Mouse (Mus musculus): Measurements from ENCODE around the gene Col6a4. TPM values are rescaled to one million over a fixed set of nuclear protein-coding genes. Genes with fewer than 3 reads are reported as not detected.
A peak's percentile ranks its signal among the peaks of the same experiment; 100 is the strongest.

Col6a4 gene
- polyA plus RNA-seq, 1 experiment from 2014 or later = not detected

DNA sequence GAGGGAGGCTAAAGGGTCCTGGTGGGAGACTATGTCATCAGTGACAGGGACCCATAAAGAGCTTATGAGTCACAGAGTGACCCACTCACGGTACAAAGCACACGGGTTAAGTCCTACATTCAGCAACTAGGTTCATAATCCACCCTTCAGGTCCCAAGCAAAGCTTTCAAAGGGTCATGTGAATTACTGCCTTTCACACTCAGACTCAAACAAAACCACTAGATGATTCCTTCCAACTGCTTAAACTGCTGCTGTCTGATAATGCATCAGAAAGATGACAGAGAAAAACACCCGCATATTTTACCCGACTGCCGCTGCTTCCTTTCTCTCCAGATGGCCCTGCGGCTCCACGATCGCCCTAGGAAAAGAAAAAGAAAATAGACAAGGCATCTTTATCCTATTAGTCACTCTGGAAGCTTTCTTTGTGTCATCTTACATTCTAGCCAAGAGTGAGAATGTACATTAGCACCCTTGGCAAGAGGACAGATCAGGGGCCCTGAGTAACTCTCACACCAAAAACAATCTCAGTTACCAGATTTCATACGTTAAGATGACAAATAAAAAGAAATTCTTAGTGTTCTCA, 52.6 kb downstream of the Col6a4 start:
- WGBS = 94% methylated on average over 9 of the region's 9 CpGs
- Histone ChIP-seq H3K9me3 (ENCODE audit: control insufficient read depth, low read length) (no peaks in the 10 kb centered on the region), H3K36me3 (ENCODE audit: control insufficient read depth, insufficient read depth, low read length) (no peaks in the 10 kb centered on the region), H3K4me2 (ENCODE audit: low read depth, severe bottlenecking) (no peak overlapping the region), H3K4me3 (ENCODE audit: low read depth, low read length) (no peak overlapping the region), H3K27me3 (ENCODE audit: control insufficient read depth, insufficient read depth, low read length) (no peaks in the 10 kb centered on the region), H3K9ac (ENCODE audit: low read length) (no peak overlapping the region), H3K4me1 (ENCODE audit: control insufficient read depth, insufficient read depth, low read length) (no peaks in the 10 kb centered on the region), H3K27ac (replicated peaks; ENCODE audit: low read depth, low read length) (no peak overlapping the region)
- ATAC-seq (ENCODE audit: insufficient number of reproducible peaks, low FRiP score, low TSS enrichment, low read depth) (no peak), DNase-seq (ENCODE audit: low spot score) (no peak)

DNA sequence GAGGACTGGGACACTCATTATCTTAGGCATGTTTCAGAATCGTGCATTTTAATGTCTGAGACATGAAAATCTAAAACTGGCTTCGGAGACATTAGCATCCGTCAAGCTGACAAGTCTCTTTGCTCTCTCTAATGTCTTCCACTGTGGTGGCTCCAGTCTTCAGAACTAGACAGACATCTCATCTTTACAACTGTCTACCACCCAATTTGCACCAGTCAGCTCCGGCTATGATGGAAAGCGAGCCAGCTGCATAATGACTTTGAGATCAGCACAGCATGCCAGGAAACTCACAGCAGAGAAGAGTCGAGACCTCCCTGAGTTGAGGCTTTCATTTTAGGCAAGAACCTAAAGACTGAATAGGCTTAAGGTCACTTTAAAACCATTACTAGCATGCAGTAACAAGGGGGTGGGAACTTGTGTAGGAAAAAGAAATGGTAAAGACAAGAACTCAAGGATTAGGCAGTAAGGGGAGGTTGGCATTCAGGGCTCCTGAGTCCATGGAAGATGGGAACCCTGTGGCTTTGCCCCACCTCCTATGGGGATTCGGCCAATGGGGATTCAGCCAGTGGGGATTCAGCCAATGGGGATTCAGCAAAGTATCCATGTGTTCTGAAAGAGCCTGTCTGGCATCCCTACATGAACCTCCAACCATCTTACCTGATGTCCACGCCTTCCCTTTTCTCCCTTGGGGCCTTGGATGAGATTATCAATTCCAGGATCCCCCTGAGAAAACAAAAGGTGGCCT, 56.5 kb downstream of the Col6a4 start:
- Histone ChIP-seq H3K4me3 (ENCODE audit: low read depth, low read length) (no peak overlapping the region), H3K9ac (ENCODE audit: low read length) (no peak overlapping the region), H3K9me3 (ENCODE audit: control insufficient read depth, low read length) (no peaks in the 10 kb centered on the region), H3K4me1 (ENCODE audit: control insufficient read depth, insufficient read depth, low read length) (no peaks in the 10 kb centered on the region), H3K27ac (replicated peaks; ENCODE audit: low read depth, low read length) (no peak overlapping the region), H3K4me2 (ENCODE audit: low read depth, severe bottlenecking) (no peak overlapping the region), H3K27me3 (ENCODE audit: control insufficient read depth, insufficient read depth, low read length) (no peaks in the 10 kb centered on the region), H3K36me3 (ENCODE audit: control insufficient read depth, insufficient read depth, low read length) (no peaks in the 10 kb centered on the region)
- WGBS = 82% methylated on average over 8 of the region's 8 CpGs
- ATAC-seq (ENCODE audit: insufficient number of reproducible peaks, low FRiP score, low TSS enrichment, low read depth) (no peak), DNase-seq (ENCODE audit: low spot score) (no peak)

DNA sequence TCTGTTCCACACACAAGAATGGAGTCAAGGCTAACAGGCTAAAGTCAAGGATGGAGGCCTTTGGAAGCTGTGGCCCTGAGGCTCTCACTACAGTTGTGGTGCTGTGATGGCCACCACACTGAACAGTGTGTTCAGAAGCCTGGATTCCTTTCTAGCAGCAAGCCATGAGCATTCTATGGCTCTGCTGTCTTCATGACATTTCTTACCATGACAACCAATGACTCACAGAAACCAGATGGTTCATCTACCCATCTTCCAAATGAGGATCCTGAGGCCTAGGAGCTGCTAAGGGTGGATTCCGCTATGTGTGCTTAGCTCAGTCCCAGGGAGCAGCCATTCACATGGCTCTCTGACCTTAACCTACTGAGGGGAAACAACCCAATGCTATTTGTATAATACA, 57.3 kb downstream of the Col6a4 start:
- H3K36me3 ChIP-seq (ENCODE audit: control insufficient read depth, insufficient read depth, low read length) = no peaks in the 10 kb centered on the region
- no peak overlapping the region for H3K4me3 ChIP-seq (ENCODE audit: low read depth, low read length)
- H3K9me3 ChIP-seq (ENCODE audit: control insufficient read depth, low read length) = no peaks in the 10 kb centered on the region
- no peaks in the 10 kb centered on the region for H3K27me3 ChIP-seq (ENCODE audit: control insufficient read depth, insufficient read depth, low read length)
- ATAC-seq (ENCODE audit: insufficient number of reproducible peaks, low FRiP score, low TSS enrichment, low read depth) (no peak), DNase-seq (ENCODE audit: low spot score) (no peak)
- H3K4me2 ChIP-seq (ENCODE audit: low read depth, severe bottlenecking) = no peak overlapping the region
- WGBS = 74% methylated on average over 1 of the region's 1 CpGs
- no peak overlapping the region for H3K9ac ChIP-seq (ENCODE audit: low read length)
- no peak overlapping the region for H3K27ac ChIP-seq (replicated peaks; ENCODE audit: low read depth, low read length)
- no peaks in the 10 kb centered on the region for H3K4me1 ChIP-seq (ENCODE audit: control insufficient read depth, insufficient read depth, low read length)

DNA sequence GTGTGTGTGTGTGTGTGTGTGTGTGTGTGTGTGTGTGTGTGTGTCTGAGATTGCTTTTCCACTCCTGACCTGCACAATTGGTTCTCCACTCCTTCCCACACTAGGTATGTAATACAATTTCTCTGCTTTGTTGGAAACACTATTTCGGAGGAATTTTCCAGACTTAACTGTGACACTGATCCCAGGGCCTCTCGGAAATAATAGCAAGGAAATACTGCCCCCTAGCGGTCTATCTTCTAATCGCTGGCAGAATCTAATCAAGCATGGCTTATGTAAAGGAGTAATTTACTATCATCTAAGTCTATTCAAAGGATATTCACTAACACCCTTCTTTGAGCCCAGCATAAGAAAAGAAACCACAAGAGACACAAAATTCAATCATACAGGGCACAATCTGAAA, 57.7 kb downstream of the Col6a4 start:
- Histone ChIP-seq H3K4me2 (ENCODE audit: low read depth, severe bottlenecking) (no peak overlapping the region), H3K9ac (ENCODE audit: low read length) (no peak overlapping the region), H3K36me3 (ENCODE audit: control insufficient read depth, insufficient read depth, low read length) (no peaks in the 10 kb centered on the region), H3K4me1 (ENCODE audit: control insufficient read depth, insufficient read depth, low read length) (no peaks in the 10 kb centered on the region), H3K9me3 (ENCODE audit: control insufficient read depth, low read length) (no peaks in the 10 kb centered on the region), H3K4me3 (ENCODE audit: low read depth, low read length) (no peak overlapping the region), H3K27me3 (ENCODE audit: control insufficient read depth, insufficient read depth, low read length) (no peaks in the 10 kb centered on the region), H3K27ac (replicated peaks; ENCODE audit: low read depth, low read length) (no peak overlapping the region)
- 11% methylated on average over 4 of the region's 4 CpGs for WGBS
- ATAC-seq (ENCODE audit: insufficient number of reproducible peaks, low FRiP score, low TSS enrichment, low read depth) = no peak
- DNase-seq (ENCODE audit: low spot score) = peak; percentile 75

DNA sequence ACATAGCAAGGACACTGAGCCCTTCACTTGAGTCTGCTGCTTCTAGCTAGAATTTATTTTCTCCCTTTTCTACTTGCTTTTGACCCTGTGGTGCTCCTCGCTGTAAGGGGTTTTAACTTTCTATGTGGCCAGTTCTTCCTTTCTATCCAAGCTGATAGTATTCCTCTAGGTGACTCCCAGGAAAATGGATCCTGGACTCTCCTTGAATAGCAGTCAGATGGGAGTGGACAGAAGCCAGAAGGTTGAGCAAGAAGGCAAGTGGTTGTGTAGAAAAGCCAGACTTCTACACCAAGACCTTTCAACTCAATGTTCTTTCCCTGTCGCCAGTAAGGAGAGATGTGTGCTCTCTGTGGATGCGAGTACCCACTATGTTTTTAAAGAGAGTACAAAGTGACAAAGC, 80.9 kb downstream of the Col6a4 start:
- H3K36me3 ChIP-seq (ENCODE audit: control insufficient read depth, insufficient read depth, low read length) = no peaks in the 10 kb centered on the region
- ATAC-seq (ENCODE audit: insufficient number of reproducible peaks, low FRiP score, low TSS enrichment, low read depth) (no peak), DNase-seq (ENCODE audit: low spot score) (no peak)
- H3K27ac ChIP-seq (replicated peaks; ENCODE audit: low read depth, low read length) = no peak overlapping the region
- H3K9me3 ChIP-seq (ENCODE audit: control insufficient read depth, low read length) = no peaks in the 10 kb centered on the region
- H3K4me3 ChIP-seq (ENCODE audit: low read depth, low read length) = no peak overlapping the region
- H3K4me2 ChIP-seq (ENCODE audit: low read depth, severe bottlenecking) = no peak overlapping the region
- H3K9ac ChIP-seq (ENCODE audit: low read length) = no peak overlapping the region
- H3K27me3 ChIP-seq (ENCODE audit: control insufficient read depth, insufficient read depth, low read length) = no peaks in the 10 kb centered on the region
- no peaks in the 10 kb centered on the region for H3K4me1 ChIP-seq (ENCODE audit: control insufficient read depth, insufficient read depth, low read length)
- WGBS = 90% methylated on average over 3 of the region's 3 CpGs

DNA sequence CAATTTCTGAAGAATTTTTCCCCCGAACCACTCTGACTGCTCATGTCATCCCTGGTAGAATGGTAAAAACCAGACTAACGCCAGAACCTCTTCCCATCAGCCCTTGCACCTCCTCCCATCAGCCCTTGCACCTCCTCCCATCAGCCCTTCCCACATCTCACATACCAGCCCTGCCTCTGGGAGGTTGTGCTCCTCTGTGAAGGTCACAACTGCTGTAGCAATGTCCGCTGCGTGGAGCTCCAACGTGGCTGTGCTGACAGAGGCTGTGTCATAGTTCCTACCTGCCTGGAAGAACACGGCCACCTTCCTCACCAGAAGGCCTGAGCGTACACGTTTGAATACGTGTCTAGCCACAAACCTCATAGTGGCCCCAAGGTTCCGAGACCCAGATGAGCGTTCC, 83.4 kb downstream of the Col6a4 start:
- Histone ChIP-seq H3K9ac (ENCODE audit: low read length) (no peak overlapping the region), H3K36me3 (ENCODE audit: control insufficient read depth, insufficient read depth, low read length) (no peaks in the 10 kb centered on the region), H3K9me3 (ENCODE audit: control insufficient read depth, low read length) (no peaks in the 10 kb centered on the region), H3K27ac (replicated peaks; ENCODE audit: low read depth, low read length) (no peak overlapping the region), H3K4me2 (ENCODE audit: low read depth, severe bottlenecking) (no peak overlapping the region), H3K4me3 (ENCODE audit: low read depth, low read length) (no peak overlapping the region), H3K4me1 (ENCODE audit: control insufficient read depth, insufficient read depth, low read length) (no peaks in the 10 kb centered on the region), H3K27me3 (ENCODE audit: control insufficient read depth, insufficient read depth, low read length) (no peaks in the 10 kb centered on the region)
- WGBS = 88% methylated on average over 11 of the region's 11 CpGs
- no peak for DNase-seq (ENCODE audit: low spot score)
- no peak for ATAC-seq (ENCODE audit: insufficient number of reproducible peaks, low FRiP score, low TSS enrichment, low read depth)

DNA sequence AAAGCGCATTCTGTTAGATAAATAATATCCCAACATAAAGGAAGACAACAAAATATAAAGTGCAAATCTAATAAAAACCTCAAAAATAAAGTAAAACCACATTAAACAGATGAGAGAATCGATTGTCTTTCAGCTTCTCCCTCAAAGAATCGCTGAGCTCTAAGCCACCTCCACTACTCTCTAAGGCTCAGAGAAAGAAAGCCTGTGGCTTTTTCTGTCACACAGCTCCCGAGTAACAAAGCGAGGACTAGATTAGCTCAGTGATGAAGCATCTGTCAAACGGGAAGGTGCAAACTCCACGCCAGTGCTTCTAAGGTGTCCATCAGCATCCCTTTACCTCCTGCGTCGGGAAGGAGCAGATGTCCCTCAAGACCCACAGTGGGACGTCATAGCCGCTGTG, 98.6 kb downstream of the Col6a4 start:
- ATAC-seq (ENCODE audit: insufficient number of reproducible peaks, low FRiP score, low TSS enrichment, low read depth) (no peak), DNase-seq (ENCODE audit: low spot score) (no peak)
- WGBS = 55% methylated on average over 11 of the region's 11 CpGs
- Histone ChIP-seq H3K4me2 (ENCODE audit: low read depth, severe bottlenecking) (no peak overlapping the region), H3K9me3 (ENCODE audit: control insufficient read depth, low read length) (no peaks in the 10 kb centered on the region; the same call in 1 of the 2 replicates), H3K9ac (ENCODE audit: low read length) (no peak overlapping the region), H3K36me3 (ENCODE audit: control insufficient read depth, insufficient read depth, low read length) (no peaks in the 10 kb centered on the region), H3K27me3 (ENCODE audit: control insufficient read depth, insufficient read depth, low read length) (no peaks in the 10 kb centered on the region), H3K27ac (replicated peaks; ENCODE audit: low read depth, low read length) (no peak overlapping the region), H3K4me1 (ENCODE audit: control insufficient read depth, insufficient read depth, low read length) (no peaks in the 10 kb centered on the region), H3K4me3 (ENCODE audit: low read depth, low read length) (no peak overlapping the region)

DNA sequence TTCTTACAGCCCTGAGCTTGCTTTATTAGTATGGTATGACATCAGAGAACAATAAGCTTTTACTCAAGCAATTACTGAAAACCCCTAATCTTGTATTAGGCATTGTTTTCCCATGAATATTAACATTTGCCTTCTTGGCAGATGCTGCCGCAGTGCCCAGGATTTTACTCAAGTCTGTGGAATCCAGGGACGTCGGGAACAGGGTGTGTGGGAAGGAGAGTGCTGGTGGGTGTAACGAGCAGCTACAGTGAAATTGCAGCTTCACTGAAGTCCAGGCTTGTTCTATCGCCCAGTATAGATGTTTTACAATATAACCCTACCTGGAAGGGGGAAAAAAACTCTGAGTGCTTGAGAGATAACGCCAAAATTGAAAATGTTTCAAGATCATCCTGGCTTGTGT, 104.2 kb downstream of the Col6a4 start:
- 82% methylated on average over 6 of the region's 6 CpGs for WGBS
- H3K27me3 ChIP-seq (ENCODE audit: control insufficient read depth, insufficient read depth, low read length) = no peaks in the 10 kb centered on the region

More for the DNA sequence above, 104.2 kb downstream of the Col6a4 start:
- Histone ChIP-seq H3K9ac (ENCODE audit: low read length) (no peak overlapping the region), H3K9me3 (ENCODE audit: control insufficient read depth, low read length) (no peaks in the 10 kb centered on the region; the same call in 1 of the 2 replicates), H3K27ac (replicated peaks; ENCODE audit: low read depth, low read length) (no peak overlapping the region), H3K4me2 (ENCODE audit: low read depth, severe bottlenecking) (no peak overlapping the region), H3K36me3 (ENCODE audit: control insufficient read depth, insufficient read depth, low read length) (no peaks in the 10 kb centered on the region), H3K4me1 (ENCODE audit: control insufficient read depth, insufficient read depth, low read length) (no peaks in the 10 kb centered on the region), H3K4me3 (ENCODE audit: low read depth, low read length) (no peak overlapping the region)
- DNase-seq (ENCODE audit: low spot score) = no peak
- ATAC-seq (ENCODE audit: insufficient number of reproducible peaks, low FRiP score, low TSS enrichment, low read depth) = no peak
